Mouse (Mus musculus): ENCODE results near the gene Vps11. TPM values are rescaled to one million over a fixed set of nuclear protein-coding genes. Genes with fewer than 3 reads are reported as not detected.

Gene Vps11
- polyA plus RNA-seq, 1 experiment from 2014 or later = 34.4 TPM

DNA sequence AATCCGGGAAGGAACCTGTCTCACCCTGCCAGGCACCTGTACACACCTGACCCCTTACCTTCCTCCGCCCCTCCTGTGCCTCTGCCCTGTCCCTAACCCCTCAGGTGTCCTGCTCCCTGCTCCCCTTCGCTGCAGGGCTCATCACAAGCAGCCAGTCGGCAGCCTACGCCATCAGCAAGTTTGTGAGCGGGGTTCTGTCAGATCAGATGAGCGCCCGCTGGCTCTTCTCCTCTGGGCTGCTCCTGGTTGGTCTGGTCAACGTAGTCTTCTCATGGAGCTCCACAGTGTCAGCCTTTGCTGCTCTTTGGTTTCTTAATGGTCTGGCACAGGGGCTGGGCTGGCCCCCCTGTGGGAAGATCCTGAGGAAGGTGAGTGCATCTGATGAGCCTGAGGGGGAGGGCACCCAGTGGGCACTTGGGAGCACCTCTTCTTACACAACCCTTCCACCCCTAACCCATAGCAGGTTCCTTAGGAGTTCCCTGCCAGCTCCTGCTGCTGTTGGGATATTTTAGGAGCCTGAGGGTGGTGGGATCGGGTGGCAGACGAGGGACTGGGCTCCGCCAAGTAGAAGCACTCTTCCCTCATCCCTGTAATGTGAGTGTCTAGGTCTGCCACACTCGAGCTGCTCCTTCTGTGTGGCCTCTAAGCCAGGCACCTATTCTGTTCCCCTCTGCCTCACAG lies 37.8 kb upstream of the Vps11 start:
- no peak for ATAC-seq (ENCODE audit: low read depth)
- WGBS = 81% methylated on average over 13 of the region's 13 CpGs
- H3K9ac ChIP-seq (replicated peaks; ENCODE audit: low read depth, low read length) = peak overlapping the region; percentile 76; the same call in 1 of the 2 replicates
- peaks cover 19% of the 10 kb centered on the region for H3K4me1 ChIP-seq (ENCODE audit: control insufficient read depth, insufficient read depth, low read length)
- peaks cover 37% of the 10 kb centered on the region for H3K36me3 ChIP-seq (ENCODE audit: control insufficient read depth, insufficient read depth, low read length)
- H3K4me2 ChIP-seq (ENCODE audit: low read depth, low read length) = peak overlapping the region; percentile 91
- no peaks in the 10 kb centered on the region for H3K27me3 ChIP-seq (ENCODE audit: control insufficient read depth, insufficient read depth, low read length)
- H3K27ac ChIP-seq (ENCODE audit: low read depth, low read length) = 0 out of 2 replicates have a peak overlapping the region, but pooled peaks have one; percentile 10
- H3K9me3 ChIP-seq (ENCODE audit: control insufficient read depth, low read length) = no peaks in the 10 kb centered on the region
- H3K4me3 ChIP-seq (ENCODE audit: low read depth, low read length) = peak overlapping the region; percentile 87

DNA sequence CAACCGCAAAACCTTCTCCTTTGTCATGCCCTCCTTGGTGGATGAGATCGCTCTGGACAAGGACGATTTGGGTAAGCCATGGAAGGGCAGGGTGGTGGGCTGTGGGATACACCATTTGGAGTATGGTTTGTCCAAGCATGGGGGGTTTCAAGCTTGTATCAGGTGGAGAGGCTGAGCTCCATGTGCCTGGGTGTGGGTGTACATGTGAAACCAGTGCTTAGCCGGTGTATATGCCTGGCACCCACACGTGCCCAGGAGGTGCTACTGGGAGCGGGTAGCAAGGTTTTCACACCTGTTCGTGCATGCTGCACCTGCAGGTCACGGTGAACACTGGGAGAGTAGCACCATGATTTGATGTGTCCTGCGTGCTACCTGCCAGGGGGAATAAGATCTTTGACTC lies 37.1 kb upstream of the Vps11 start:
- no peaks in the 10 kb centered on the region for H3K27me3 ChIP-seq (ENCODE audit: control insufficient read depth, insufficient read depth, low read length)
- ATAC-seq (ENCODE audit: low read depth) = no peak
- H3K36me3 ChIP-seq (ENCODE audit: control insufficient read depth, insufficient read depth, low read length) = peaks cover 32% of the 10 kb centered on the region
- peak overlapping the region; percentile 76; the same call in 1 of the 2 replicates for H3K9ac ChIP-seq (replicated peaks; ENCODE audit: low read depth, low read length)
- peak overlapping the region; percentile 87 for H3K4me3 ChIP-seq (ENCODE audit: low read depth, low read length)
- H3K9me3 ChIP-seq (ENCODE audit: control insufficient read depth, low read length) = no peaks in the 10 kb centered on the region
- H3K4me2 ChIP-seq (ENCODE audit: low read depth, low read length) = peak overlapping the region; percentile 91
- peak overlapping the region; percentile 78 for H3K27ac ChIP-seq (ENCODE audit: low read depth, low read length)
- 72% methylated on average over 9 of the region's 9 CpGs for WGBS
- H3K4me1 ChIP-seq (ENCODE audit: control insufficient read depth, insufficient read depth, low read length) = peaks cover 19% of the 10 kb centered on the region

DNA sequence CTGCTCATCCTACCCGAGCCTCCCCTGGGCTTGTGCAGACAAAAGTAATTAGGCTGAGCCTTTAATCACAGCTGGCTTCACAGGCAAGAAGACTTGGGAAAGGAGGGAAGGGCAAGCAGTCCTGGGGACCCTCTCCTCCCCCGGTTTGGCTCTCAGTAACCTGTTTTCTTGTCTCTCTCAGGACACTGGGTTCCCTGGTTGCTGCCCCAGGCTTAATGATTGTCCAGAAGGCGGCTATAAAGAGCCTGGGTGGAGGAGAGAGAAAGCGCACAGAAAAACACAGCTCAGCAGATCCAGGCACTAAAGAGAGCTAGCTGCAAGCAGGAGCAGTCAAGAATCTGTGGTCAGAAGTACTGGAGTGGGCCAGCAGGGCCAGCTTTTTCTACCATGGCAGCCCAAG lies 36.6 kb upstream of the Vps11 start:
- Histone ChIP-seq H3K9ac (replicated peaks; ENCODE audit: low read depth, low read length) (peak overlapping the region; percentile 76), H3K27me3 (ENCODE audit: control insufficient read depth, insufficient read depth, low read length) (no peaks in the 10 kb centered on the region), H3K4me1 (ENCODE audit: control insufficient read depth, insufficient read depth, low read length) (peaks cover 19% of the 10 kb centered on the region), H3K36me3 (ENCODE audit: control insufficient read depth, insufficient read depth, low read length) (peaks cover 27% of the 10 kb centered on the region), H3K4me2 (ENCODE audit: low read depth, low read length) (peak overlapping the region; percentile 91), H3K27ac (ENCODE audit: low read depth, low read length) (peak overlapping the region; percentile 78), H3K9me3 (ENCODE audit: control insufficient read depth, low read length) (no peaks in the 10 kb centered on the region), H3K4me3 (ENCODE audit: low read depth, low read length) (peak overlapping the region; percentile 87)
- ATAC-seq (ENCODE audit: low read depth) = no peak
- WGBS = 5% methylated on average over 4 of the region's 4 CpGs

DNA sequence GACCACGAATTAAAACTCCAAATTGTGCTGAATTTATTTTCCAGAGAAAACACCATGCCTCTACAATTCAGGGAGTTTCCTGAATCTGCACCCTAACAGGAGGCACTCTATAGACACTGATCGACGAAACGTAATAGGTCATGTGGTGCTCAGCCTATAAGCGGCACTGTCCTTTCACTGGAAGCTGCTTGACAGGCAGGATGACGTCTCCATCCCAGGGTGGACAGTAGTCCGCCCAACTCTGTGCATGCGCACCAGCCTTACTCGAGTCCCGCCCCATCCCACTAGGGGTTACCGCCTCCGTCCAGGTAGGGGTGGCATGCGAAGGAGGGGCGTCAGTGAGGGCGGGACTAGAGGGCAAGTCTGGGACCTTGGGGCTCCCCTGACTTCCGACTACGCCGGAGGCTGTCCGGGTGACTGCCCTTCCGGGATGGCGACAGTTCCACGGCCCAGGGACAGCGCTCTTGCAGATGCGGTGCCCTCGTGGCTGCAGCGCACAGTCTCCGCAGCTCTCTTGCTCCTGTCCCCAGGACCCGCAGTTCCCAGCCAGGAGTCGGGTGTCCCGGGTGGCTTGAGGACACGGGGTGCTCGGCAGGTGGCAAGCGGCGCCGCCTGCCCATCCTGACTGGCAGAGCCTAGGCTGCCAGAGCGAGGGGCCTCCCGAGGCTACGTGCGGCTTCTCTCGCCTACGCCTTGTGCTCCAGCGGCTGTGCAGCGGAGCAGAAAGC lies 35.4 kb upstream of the Vps11 start, which contains the start of gene Slc37a4:
Slc37a4 (plus strand) TSS at position 169 of the 728 bp plus-strand sequence.
- Histone ChIP-seq H3K4me3 (ENCODE audit: low read depth, low read length) (peak within 1 kb of the TSS; percentile 87), H3K36me3 (ENCODE audit: control insufficient read depth, insufficient read depth, low read length) (peaks cover 18% of the 10 kb centered on the region), H3K9me3 (ENCODE audit: control insufficient read depth, low read length) (no peaks in the 10 kb centered on the region), H3K27me3 (ENCODE audit: control insufficient read depth, insufficient read depth, low read length) (no peaks in the 10 kb centered on the region), H3K27ac (ENCODE audit: low read depth, low read length) (peak within 1 kb of the TSS; percentile 87), H3K4me1 (ENCODE audit: control insufficient read depth, insufficient read depth, low read length) (peaks cover 19% of the 10 kb centered on the region), H3K9ac (replicated peaks; ENCODE audit: low read depth, low read length) (peak within 1 kb of the TSS; percentile 76), H3K4me2 (ENCODE audit: low read depth, low read length) (peak within 1 kb of the TSS; percentile 91)
- ATAC-seq (ENCODE audit: low read depth) = peak; percentile 97
- WGBS = under 1% methylated on average over 43 of the region's 43 CpGs

DNA sequence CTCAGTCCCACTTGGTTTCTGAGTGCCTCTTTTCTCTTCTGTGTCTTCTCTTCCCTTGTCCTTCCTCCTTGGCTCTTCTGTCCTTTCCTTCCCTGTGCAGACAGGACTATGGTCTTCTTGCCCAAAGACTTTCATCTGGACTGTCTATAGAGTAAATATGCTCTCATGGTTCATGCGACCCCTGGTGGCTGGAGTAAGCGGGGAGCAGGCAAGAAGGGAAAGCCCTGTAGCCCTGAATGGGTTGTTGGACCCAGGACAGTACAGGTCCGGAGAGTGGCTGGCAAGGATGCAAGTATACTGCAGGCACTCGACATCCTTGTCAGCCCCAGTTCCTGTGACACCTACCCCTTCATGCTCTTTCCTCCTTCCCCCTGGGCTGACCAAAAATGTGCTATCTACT lies 30.0 kb upstream of the Vps11 start:
- H3K9ac ChIP-seq (replicated peaks; ENCODE audit: low read depth, low read length) = no peak overlapping the region
- H3K4me3 ChIP-seq (ENCODE audit: low read depth, low read length) = no peak overlapping the region
- no peak overlapping the region for H3K27ac ChIP-seq (ENCODE audit: low read depth, low read length)
- WGBS = 46% methylated on average over 4 of the region's 4 CpGs
- H3K36me3 ChIP-seq (ENCODE audit: control insufficient read depth, insufficient read depth, low read length) = peaks cover 46% of the 10 kb centered on the region
- ATAC-seq (ENCODE audit: low read depth) = peak; percentile 55; the same call in 1 of the 2 replicates
- H3K27me3 ChIP-seq (ENCODE audit: control insufficient read depth, insufficient read depth, low read length) = no peaks in the 10 kb centered on the region
- no peaks in the 10 kb centered on the region for H3K9me3 ChIP-seq (ENCODE audit: control insufficient read depth, low read length)
- no peak overlapping the region for H3K4me2 ChIP-seq (ENCODE audit: low read depth, low read length)
- H3K4me1 ChIP-seq (ENCODE audit: control insufficient read depth, insufficient read depth, low read length) = no peaks in the 10 kb centered on the region

DNA sequence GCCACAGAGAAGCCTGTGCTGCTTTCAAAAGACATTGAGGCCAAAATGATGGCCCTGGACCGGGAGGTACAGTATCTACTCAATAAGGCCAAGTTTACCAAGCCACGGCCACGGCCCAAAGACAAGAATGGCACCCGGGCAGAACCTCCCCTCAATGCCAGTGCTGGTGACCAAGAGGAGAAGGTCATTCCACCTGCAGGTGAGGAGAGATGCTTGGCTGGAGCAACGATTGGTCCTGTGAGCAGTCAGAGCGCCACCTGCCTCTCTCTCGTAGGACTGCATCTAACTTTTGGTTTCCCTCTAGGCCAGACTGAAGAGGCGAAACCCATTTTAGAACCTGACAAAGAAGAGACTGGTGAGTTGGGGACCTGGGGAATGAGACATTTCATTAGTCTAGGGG lies 27.8 kb upstream of the Vps11 start:
- 67% methylated on average over 8 of the region's 8 CpGs for WGBS
- Histone ChIP-seq H3K9me3 (ENCODE audit: control insufficient read depth, low read length) (no peaks in the 10 kb centered on the region), H3K4me1 (ENCODE audit: control insufficient read depth, insufficient read depth, low read length) (no peaks in the 10 kb centered on the region), H3K4me2 (ENCODE audit: low read depth, low read length) (no peak overlapping the region), H3K36me3 (ENCODE audit: control insufficient read depth, insufficient read depth, low read length) (peaks cover 64% of the 10 kb centered on the region), H3K27me3 (ENCODE audit: control insufficient read depth, insufficient read depth, low read length) (no peaks in the 10 kb centered on the region), H3K27ac (ENCODE audit: low read depth, low read length) (no peak overlapping the region), H3K9ac (replicated peaks; ENCODE audit: low read depth, low read length) (no peak overlapping the region), H3K4me3 (ENCODE audit: low read depth, low read length) (no peak overlapping the region)
- no peak for ATAC-seq (ENCODE audit: low read depth)

DNA sequence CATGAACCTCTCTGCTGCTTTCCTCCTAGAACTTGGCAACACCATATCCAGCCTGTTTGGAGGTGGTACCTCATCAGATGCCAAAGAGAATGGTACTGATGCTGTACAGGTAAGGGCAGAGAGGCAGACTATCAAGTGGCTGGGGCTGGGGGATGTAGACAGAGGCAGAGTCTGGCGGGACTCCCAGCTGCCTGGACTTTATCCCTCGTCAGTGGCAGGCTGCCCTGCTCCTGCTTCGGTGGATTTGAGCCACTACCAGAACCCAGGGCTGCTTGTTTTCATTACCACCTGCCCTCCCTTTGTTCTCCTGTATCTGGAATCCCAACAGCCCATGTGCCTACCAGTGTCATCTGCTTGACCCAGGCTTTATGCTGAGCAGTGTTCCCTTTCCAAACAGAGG lies 25.8 kb upstream of the Vps11 start:
- 77% methylated on average over 3 of the region's 3 CpGs for WGBS
- ATAC-seq (ENCODE audit: low read depth) = no peak
- Histone ChIP-seq H3K27me3 (ENCODE audit: control insufficient read depth, insufficient read depth, low read length) (no peaks in the 10 kb centered on the region), H3K27ac (ENCODE audit: low read depth, low read length) (no peak overlapping the region), H3K36me3 (ENCODE audit: control insufficient read depth, insufficient read depth, low read length) (peaks cover 82% of the 10 kb centered on the region), H3K4me3 (ENCODE audit: low read depth, low read length) (no peak overlapping the region), H3K9me3 (ENCODE audit: control insufficient read depth, low read length) (no peaks in the 10 kb centered on the region), H3K9ac (replicated peaks; ENCODE audit: low read depth, low read length) (no peak overlapping the region), H3K4me1 (ENCODE audit: control insufficient read depth, insufficient read depth, low read length) (no peaks in the 10 kb centered on the region), H3K4me2 (ENCODE audit: low read depth, low read length) (no peak overlapping the region)

DNA sequence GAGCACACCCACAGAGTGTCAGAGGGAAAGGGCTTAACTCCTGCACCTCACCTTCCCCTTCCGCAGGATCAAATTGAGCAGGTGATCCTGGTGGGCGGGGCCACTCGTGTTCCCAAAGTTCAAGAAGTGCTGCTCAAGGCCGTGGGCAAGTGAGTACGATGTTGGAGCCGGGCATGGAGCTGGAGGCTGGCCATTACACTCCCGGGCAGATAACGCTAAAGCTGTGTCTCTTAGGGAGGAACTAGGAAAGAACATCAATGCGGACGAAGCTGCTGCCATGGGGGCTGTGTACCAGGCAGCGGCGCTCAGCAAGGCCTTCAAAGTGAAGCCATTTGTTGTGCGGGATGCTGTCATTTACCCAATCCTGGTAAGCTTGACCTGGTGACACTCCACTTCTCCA lies 23.1 kb upstream of the Vps11 start:
- H3K9me3 ChIP-seq (ENCODE audit: control insufficient read depth, low read length) = no peaks in the 10 kb centered on the region
- H3K4me3 ChIP-seq (ENCODE audit: low read depth, low read length) = no peak overlapping the region
- H3K4me2 ChIP-seq (ENCODE audit: low read depth, low read length) = no peak overlapping the region
- ATAC-seq (ENCODE audit: low read depth) = no peak
- H3K36me3 ChIP-seq (ENCODE audit: control insufficient read depth, insufficient read depth, low read length) = peaks cover 70% of the 10 kb centered on the region
- 96% methylated on average over 13 of the region's 13 CpGs for WGBS
- no peak overlapping the region for H3K27ac ChIP-seq (ENCODE audit: low read depth, low read length)
- H3K27me3 ChIP-seq (ENCODE audit: control insufficient read depth, insufficient read depth, low read length) = no peaks in the 10 kb centered on the region
- no peak overlapping the region for H3K9ac ChIP-seq (replicated peaks; ENCODE audit: low read depth, low read length)
- peaks cover 7% of the 10 kb centered on the region for H3K4me1 ChIP-seq (ENCODE audit: control insufficient read depth, insufficient read depth, low read length)

DNA sequence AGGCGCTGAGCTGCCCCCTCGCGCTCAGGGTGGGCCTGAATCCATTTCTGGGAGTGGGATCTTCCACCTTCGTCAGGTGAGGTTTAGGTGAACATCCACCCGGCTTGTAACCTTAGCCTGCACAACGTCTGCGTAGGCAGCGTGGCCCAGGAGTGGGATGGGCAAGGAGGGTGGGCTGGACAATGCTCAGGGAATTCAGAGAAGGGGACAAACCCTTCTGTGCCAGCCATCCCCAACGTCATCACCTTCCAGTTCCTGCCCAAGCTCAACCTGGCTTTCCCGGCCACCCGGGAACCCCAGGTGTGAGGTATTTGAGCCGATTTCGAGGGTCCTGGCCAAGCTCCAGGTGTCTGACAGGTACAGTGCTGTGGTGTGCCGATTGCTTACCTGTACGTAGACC lies 18.4 kb upstream of the Vps11 start:
- WGBS = 12% methylated on average over 15 of the region's 15 CpGs
- H3K4me2 ChIP-seq (ENCODE audit: low read depth, low read length) = peak overlapping the region; percentile 97

More for the DNA sequence above, 18.4 kb upstream of the Vps11 start:
- Histone ChIP-seq H3K4me3 (ENCODE audit: low read depth, low read length) (peak overlapping the region; percentile 77), H3K9ac (replicated peaks; ENCODE audit: low read depth, low read length) (peak overlapping the region; percentile 85), H3K4me1 (ENCODE audit: control insufficient read depth, insufficient read depth, low read length) (peaks cover 7% of the 10 kb centered on the region), H3K27ac (ENCODE audit: low read depth, low read length) (peak overlapping the region; percentile 80), H3K36me3 (ENCODE audit: control insufficient read depth, insufficient read depth, low read length) (peaks cover 28% of the 10 kb centered on the region), H3K9me3 (ENCODE audit: control insufficient read depth, low read length) (no peaks in the 10 kb centered on the region), H3K27me3 (ENCODE audit: control insufficient read depth, insufficient read depth, low read length) (no peaks in the 10 kb centered on the region)
- ATAC-seq (ENCODE audit: low read depth) = peak; percentile 28; the same call in 1 of the 2 replicates
